Mouse (Mus musculus) urinary bladder, postnatal 14 days (tissue): ENCODE measurements around the gene Tymp.

Experiments used
- DNase-seq: peaks from one replicate; pipeline ENCODE4 v3.0.0; 2021; ENCODE audit warnings: low spot score

The Tymp gene

DNA sequence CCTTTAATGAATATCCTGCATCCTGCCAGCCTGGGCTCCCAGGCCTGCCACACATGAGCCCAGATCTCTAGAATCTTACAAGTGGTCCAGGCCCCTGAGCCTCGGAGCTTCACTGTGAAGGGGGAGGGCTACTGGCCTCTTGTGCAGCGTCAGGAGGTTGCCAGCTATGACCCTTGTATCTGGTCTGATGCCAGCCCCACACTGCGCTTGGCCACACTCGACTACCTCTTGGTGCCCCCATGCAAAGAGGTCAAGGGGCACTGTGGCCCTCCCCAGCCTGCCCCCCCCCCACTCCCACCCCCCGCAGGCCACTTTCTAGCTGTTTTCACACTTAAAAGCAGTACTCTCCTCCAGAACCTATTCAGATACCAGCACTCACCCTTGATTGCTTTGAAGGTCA, 50.4 kb downstream of the Tymp start:
- DNase-seq, result no peak

DNA sequence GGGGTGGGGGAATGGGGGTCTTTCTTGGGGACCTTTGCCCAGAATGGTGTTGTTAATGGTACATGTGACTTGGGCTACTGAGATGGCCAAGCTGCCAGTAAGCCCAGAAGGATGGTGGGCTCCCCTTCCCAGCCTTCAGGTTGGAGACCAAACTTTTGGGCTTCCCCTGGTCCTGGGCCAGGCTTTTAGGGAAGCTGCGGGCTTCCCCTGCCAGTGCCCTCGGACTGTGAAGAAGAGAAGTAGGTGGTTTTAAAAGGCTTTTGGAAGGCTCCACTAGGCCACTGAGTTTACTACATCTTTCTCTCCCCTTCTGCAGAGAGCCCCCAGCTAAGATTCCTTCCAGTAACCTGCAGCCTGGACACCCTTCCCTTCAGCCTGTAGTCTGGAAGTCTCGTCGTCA, 53.2 kb downstream of the Tymp start:
- DNase-seq, result no peak

DNA sequence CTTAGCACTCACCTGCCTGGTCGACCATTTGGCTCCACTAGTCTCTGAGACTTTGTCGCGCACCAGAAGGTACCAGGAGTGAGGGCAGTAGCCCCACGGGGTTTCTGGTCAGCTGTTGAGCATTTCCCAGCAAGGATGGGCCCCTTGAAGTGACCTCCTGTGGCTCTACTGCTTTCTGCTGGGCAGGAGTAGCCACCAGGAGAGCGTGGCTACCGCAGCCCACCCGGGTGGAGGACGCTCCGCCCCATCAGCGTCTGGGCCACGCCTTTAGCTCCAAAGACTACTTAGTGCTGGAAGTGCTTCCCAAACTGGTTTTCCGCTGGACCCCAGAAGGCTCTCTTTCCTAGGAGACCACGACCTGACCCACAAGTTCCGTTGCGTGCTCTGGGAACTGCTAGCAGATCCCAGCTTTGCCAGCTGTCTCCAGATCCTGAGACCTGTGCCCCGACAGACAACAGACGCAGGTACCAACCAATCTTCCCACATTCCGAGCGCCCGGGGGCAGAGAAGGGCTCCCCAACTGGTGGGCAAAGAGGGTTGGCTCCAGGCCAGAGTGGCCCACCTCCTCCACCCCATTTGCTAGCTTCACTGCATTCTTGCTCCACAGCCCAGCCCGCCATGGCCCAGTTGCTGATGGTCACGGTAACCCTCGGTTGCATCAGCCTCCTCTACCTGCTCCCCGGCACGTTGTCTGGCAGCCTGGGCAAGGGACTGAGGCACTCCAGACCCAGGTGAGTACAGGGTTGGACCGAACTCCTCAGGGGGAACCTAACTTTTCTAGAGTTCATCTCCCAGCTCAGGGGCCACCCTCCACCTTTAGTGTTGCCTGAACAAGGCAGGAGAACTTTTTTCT, 53.9 kb downstream of the Tymp start, which contains the start of gene Adm2:
TSS of gene Adm2 (plus strand) at position 51 of the 853 bp plus-strand sequence.
- no peak for DNase-seq
